Mouse (Mus musculus) retina, embryonic 14.5 days (tissue): ENCODE data around the gene Maml3.
A peak's percentile ranks its signal among the peaks of the same experiment; 100 is the strongest.

ENCODE experiments used
- DNase-seq: peaks from one replicate; pipeline ENCODE4 v3.0.0-alpha.2; 2015; ENCODE audit warnings: low spot score

Gene Maml3

DNA sequence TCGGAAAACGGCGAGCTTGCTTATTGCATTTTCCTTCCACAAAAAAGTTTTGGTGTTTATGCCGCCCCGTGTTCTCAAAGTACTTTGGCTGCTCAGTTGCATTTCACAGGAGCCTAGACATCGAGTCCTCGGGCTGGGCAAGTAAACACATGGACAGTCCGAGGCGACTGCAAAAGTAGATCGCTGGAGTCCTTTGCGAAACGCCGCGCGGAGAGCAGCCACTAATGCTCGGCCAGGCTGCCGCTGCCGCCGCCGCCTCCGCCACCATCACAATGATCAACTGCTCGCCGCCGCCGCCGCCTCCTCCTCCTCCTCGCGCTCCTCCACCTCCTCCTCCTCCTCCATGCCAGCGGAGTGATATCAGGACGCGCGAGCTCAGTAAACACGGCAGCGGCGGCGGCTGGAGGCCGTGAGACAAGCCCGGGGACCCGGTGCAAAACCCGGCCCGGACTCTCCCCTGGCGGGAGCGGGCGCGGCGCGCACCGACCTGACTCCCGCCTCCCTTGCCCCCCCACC is at the start of gene Maml3:
TSS of gene Maml3 (minus strand) at position 441 of the 516 bp plus-strand sequence.
- DNase-seq = peak; percentile 93

- DNase-seq = no peak
These were observed 46.3 kb upstream of the Maml3 start for GRCm38 (mm10) chr3:52151155-52151554.

DNA sequence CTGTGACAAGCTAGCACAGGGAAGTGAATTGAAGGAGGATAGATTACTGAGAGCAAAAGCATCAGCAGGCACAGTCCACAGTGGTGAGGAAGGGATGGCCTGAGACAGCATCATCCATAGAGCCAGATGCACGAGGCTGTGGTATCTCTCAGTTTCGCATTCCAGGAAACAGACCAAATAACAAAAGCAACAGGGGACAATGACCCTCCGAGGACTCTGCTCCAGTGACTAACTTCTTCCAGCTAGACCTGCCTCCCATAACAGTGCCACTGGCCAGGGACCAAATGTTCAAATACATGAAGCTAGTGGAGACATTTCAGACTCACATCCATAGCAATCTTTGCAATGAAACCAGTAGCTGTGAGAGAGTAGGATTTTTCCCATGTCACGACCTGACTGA is 43.4 kb upstream of the Maml3 start:
- DNase-seq = no peak

DNA sequence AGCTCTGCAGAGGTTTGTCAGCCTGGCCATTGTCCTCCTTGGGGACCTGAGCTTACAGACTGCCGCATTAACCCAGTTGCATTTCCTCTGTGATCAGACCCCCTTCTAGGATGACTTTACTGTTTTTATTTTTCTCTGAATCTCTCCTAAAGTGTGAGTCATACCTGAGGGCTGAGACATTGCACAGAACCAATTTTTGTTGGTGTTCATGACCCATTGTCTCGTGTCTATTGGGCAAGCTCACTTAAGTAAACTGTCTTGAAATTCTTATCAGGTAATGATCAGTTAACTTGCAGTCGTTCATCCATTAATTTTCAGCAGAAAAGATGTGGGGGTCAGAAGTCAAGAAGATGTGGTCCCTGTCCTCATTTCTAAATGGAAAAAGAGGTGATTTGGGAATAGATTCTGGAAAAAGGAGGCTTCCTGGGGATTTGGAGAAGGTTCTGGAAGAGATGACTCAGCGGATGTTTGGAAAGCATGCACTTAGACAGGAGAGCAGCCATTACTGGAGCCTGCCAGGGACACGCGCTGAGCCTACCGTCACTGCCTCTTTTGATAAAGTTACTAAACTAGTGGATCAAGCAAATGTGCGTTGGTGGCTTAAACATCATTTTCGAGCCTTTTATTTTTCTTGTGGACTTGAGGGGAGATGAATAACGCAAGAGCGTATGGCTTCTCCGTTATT is 40.0 kb upstream of the Maml3 start:
- no peak for DNase-seq

- no peak for DNase-seq
These were observed 38.1 kb upstream of the Maml3 start for GRCm38 (mm10) chr3:52143017-52143416.

DNA sequence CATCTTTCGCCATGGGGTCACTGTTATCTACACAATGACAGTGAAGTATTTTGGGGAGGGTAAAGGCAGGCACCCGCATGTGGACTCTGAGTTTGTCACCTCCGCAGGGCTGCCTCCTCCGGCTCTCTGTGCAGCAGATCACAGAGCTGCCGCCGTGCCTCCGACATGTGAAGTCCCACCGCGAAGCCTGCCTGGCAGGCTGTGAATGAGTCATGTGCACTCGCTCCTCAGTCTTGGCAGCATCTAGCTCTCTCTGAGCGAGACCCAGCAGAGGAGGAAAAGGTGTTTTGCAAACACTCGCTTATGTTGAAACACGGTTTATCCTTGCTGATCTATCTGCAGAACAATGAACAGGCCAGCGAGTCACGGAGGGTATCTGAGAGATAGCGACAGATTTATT is 35.3 kb upstream of the Maml3 start:
- DNase-seq = no peak

- no peak for DNase-seq
These were observed 20.5 kb upstream of the Maml3 start for GRCm38 (mm10) chr3:52125421-52125820.

DNA sequence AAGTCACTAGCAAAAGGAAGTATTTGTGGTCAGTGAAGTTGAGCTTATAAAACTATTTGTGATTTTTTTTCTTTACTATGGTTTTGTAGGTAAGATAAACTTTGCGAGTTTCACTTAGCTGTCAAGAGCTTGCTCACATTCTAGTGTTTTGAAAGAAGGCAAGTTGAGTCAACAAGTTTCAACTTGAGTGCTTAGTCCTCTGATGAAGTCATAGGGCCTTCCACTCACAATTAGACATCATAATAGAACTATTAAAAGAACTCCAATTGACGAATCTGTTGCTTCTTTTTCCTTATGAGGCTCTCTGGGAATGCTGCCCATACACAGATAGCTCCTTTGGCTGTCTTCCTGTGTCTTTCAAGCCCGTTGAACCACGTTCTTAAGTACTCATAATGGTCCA is 16.0 kb upstream of the Maml3 start:
- DNase-seq = no peak

DNA sequence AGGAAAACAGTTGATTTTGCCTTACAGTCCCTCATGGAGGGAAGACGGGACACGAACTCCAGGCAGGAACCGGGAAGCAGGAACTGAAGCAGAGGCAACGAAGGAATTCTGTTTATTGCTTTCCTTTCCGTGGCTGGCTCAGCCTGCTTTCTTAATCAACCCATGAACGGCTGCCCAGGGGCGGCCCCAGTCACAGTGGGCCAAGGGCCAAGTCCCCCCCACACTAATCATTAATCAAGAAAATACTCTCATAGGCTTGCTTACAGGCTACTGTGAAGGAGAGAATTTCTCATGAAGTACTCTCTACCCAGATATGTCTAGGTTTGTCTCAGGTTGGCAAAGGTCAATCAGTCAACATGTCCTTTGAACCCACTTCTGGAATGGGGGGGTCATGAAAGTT is 14.3 kb upstream of the Maml3 start:
- DNase-seq = no peak

DNA sequence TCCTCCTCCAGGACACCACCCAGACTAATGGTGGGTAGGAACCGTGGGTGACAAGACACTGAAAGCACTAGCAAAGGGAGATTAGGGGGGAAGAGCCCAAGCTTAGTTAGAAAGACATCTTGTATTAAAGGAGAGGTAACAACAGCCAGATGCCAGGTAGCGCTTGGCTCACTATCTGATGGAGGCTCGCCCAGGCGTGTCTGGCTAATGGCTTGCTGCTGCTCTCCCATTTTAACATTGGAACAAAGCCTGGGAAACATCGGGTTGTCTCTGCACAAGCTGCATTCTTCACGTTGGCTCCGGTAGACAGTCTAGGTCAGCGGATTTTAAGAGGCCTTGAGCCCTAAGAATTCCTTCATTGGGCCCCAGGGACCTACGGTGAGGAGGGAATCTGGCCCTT is 10.5 kb upstream of the Maml3 start:
- DNase-seq = no peak

DNA sequence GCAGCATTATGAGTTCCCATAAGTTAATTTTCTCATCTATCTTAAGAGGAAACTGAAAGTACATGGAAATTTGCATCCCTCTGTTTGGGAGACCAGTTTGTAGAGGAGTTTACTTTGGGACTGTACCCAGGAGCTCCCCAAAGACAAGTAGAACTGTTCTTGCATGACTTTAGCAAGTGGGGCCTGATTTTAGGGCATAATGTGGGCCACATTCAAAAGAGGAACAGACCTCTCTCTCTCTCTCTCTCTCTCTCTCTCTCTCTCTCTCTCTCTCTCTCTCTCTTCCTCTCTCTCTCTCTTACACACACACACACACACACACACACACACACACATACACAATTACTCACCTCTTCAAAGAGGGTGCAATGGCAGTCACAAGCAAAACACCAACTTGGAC is 3.2 kb upstream of the Maml3 start:
- DNase-seq = no peak

GRCm38 (mm10) chr3:52105156-52105555 is 280 bp upstream of the Maml3 start:
- peak; percentile 78 for DNase-seq

GRCm38 (mm10) chr3:52104208-52104607 is 668 bp downstream of the Maml3 start:
- no peak for DNase-seq

DNA sequence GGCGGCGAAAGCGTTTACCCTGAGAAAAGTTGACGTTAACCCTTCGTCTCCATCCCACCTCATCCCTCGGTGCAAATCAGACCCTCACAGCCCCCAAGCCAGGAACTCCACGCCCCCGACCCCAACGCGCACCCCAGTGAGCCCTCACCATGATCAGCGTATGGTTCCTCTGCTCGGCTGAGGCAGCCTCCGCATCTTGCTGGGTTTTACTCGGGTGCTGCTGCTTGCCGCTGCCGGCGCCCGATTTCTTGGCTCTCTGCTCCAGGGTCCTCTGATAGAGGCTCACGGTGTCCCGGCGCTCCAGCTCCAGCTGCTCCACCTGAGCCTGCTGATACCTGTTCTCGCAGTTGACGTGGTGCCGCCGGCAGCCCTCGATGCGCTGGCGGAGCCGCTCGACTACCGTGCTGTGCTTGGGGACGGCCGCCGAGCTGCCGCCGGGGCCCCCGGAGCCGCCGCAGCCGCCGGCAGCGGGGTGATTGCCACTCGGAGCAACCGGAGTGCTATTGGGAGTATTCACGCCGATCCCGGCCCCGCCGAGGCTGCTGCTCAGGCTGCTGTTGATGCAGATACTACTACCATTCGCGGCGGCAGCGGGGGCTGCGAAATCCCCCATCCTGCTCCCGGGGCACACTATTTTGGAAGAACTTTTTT is 1.2 kb downstream of the Maml3 start:
- DNase-seq = peak; percentile 63

GRCm38 (mm10) chr3:52102601-52103530 is 2.0 kb downstream of the Maml3 start:
- DNase-seq = peak; percentile 88

DNA sequence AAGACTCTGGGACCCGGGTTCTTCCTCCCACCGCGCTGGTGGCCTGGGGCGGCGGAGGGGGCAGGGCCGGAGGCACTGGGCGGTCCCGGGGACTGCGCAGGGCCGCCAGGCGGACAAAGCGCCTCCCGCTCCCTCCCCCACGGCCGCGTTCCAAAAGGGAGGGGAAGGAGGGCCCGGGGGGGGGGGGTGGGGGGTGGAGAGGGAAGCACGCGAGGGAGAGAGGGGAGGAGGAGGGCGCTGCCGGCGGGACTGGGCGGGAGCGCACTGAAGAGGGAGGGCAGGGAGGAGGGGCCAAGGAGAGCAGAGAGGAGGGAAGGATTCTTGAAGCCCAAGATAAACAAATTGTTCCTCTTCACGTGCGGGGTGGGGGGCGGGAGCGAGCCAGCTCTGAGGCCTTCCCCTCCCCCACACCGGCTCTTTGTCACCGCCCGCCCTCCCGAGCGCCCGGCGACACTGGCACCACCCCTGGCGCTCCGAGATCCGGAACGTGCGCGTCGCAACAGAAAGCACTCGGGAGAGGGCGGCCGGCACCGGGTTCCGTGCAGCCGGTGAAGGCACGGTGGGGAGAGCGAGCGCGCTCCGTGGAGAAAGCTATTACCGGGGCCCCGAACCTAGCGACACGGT is 2.8 kb downstream of the Maml3 start:
- peak; percentile 90 for DNase-seq

GRCm38 (mm10) chr3:52101401-52101976 is 3.4 kb downstream of the Maml3 start:
- no peak for DNase-seq

DNA sequence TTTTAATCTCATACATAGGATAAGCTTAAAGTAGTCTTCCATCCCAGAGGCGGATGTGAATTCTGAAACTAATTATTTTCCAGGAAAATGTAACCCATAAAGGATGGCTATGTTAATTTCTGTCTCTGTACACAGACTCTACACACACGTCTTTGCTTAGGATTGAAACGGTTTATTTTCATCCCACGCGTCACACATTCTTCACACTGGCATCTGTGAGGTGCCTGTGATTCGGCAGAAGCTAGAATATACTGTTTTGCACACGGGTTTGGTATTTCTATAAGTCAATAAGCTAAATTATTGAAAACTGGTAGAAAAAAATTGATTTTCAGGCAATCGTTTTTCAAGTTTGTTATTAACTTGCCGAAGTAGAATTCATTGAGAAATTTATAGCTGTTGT is 4.0 kb downstream of the Maml3 start:
- no peak for DNase-seq

DNA sequence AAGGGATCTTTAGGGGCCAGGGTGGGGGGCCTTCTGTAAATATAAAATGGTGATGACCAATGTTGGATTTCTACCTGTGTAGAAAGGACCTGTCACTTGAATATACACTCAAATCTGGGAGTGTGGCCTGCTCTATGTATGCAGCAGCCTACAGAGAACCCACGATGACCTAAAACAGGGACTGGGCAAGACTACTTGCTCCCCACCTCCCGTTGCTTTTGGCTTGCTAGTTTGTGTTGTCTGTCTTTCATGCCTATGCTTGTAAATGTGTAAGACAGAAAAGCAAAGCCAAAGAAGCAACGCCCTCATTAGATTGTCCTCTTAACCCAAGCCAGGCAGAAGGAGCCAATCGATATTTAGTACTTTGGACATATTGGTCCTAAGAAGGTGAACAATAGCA is 4.6 kb downstream of the Maml3 start:
- no peak for DNase-seq

GRCm38 (mm10) chr3:52099286-52099685 is 5.6 kb downstream of the Maml3 start:
- DNase-seq = no peak

DNA sequence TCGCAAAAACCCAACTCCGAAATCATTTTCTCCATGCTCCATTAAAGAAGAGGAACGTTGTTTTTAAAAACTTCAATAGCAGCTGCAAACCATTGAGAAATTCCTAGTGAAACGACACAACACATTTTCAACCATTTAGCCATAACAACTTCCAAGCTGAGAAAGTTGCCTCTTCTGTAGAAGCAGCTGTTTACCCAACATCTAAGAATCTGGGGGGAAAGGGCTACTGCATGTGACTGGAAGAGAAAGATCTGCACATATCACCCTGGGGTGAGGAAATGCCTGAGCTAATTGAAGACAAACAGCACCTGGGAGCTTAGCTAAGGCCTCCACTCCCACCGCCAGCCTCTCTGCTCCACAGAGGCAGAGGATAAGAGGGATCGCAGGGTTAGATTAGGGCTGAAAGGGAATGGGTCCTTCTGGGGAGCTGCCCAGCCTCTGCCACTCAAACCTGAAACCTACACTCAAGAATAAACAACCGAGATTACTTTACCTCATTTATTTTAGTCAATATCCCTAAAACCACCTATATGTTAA is 13.5 kb downstream of the Maml3 start:
- no peak for DNase-seq
